Mouse (Mus musculus): ENCODE data around the gene Ak2. TPM values are rescaled to one million over a fixed set of nuclear protein-coding genes. Genes with fewer than 3 reads are reported as not detected.
A peak's percentile ranks its signal among the peaks of the same experiment; 100 is the strongest.

Gene Ak2
- polyA plus RNA-seq, 1 experiment from 2014 or later = 129 TPM

GRCm38 (mm10) chr4:128953851-128954250, 37.9 kb upstream of the Ak2 start:
- 74% methylated on average over 5 of the region's 5 CpGs for WGBS
- ATAC-seq (ENCODE audit: insufficient number of reproducible peaks, insufficient read depth, low FRiP score, low read depth) = no peak
- Histone ChIP-seq H3K27me3 (ENCODE audit: control insufficient read depth, insufficient read depth, low read length) (no peaks in the 10 kb centered on the region), H3K4me2 (ENCODE audit: low read length) (no peak overlapping the region), H3K27ac (replicated peaks in 1 of 2; ENCODE audit: control insufficient read depth in 1 of 2, insufficient read depth in 1 of 2, low read depth in 2 of 2, low read length in 2 of 2) (no peak overlapping the region), H3K9ac (ENCODE audit: low read length) (no peak overlapping the region), H3K4me1 (ENCODE audit: control insufficient read depth in 2 of 2, insufficient read depth in 2 of 2, low read length in 2 of 2) (peaks cover 13 to 16% of the 10 kb centered on the region in 2 experiments), H3K9me3 (ENCODE audit: control insufficient read depth, low read length) (no peaks in the 10 kb centered on the region), H3K36me3 (ENCODE audit: control insufficient read depth, insufficient read depth, low read length) (no peaks in the 10 kb centered on the region), H3K4me3 (ENCODE audit: control insufficient read depth in 1 of 2, insufficient read depth in 1 of 2, low read depth in 1 of 2, low read length in 2 of 2) (no peak overlapping the region)

GRCm38 (mm10) chr4:128957155-128957911, 34.4 kb upstream of the Ak2 start:
- Histone ChIP-seq H3K9ac (ENCODE audit: low read length) (no peak overlapping the region), H3K27ac (replicated peaks in 1 of 2; ENCODE audit: control insufficient read depth in 1 of 2, insufficient read depth in 1 of 2, low read depth in 2 of 2, low read length in 2 of 2) (peak overlapping the region; percentile 65 to 66), H3K9me3 (ENCODE audit: control insufficient read depth, low read length) (no peaks in the 10 kb centered on the region), H3K4me2 (ENCODE audit: low read length) (0 out of 2 replicates have a peak overlapping the region, but pooled peaks have one; percentile 2), H3K36me3 (ENCODE audit: control insufficient read depth, insufficient read depth, low read length) (no peaks in the 10 kb centered on the region), H3K4me3 (ENCODE audit: control insufficient read depth in 1 of 2, insufficient read depth in 1 of 2, low read depth in 1 of 2, low read length in 2 of 2) (no peak overlapping the region), H3K27me3 (ENCODE audit: control insufficient read depth, insufficient read depth, low read length) (peaks cover 10% of the 10 kb centered on the region), H3K4me1 (ENCODE audit: control insufficient read depth in 2 of 2, insufficient read depth in 2 of 2, low read length in 2 of 2) (peaks cover 16 to 19% of the 10 kb centered on the region in 2 experiments)
- 31% methylated on average over 11 of the region's 11 CpGs for WGBS
- peak; percentile 37; the same call in 1 of the 2 replicates for ATAC-seq (ENCODE audit: insufficient number of reproducible peaks, insufficient read depth, low FRiP score, low read depth)

GRCm38 (mm10) chr4:128958156-128958555, 33.6 kb upstream of the Ak2 start:
- peaks cover 18 to 22% of the 10 kb centered on the region in 2 experiments for H3K4me1 ChIP-seq (ENCODE audit: control insufficient read depth in 2 of 2, insufficient read depth in 2 of 2, low read length in 2 of 2)
- H3K9me3 ChIP-seq (ENCODE audit: control insufficient read depth, low read length) = no peaks in the 10 kb centered on the region
- no peaks in the 10 kb centered on the region for H3K36me3 ChIP-seq (ENCODE audit: control insufficient read depth, insufficient read depth, low read length)
- H3K4me3 ChIP-seq (ENCODE audit: control insufficient read depth in 1 of 2, insufficient read depth in 1 of 2, low read depth in 1 of 2, low read length in 2 of 2) = no peak overlapping the region
- no peak overlapping the region for H3K9ac ChIP-seq (ENCODE audit: low read length)
- peaks cover 10% of the 10 kb centered on the region for H3K27me3 ChIP-seq (ENCODE audit: control insufficient read depth, insufficient read depth, low read length)
- H3K4me2 ChIP-seq (ENCODE audit: low read length) = no peak overlapping the region
- no peak for ATAC-seq (ENCODE audit: insufficient number of reproducible peaks, insufficient read depth, low FRiP score, low read depth)
- WGBS = 76% methylated on average over 11 of the region's 11 CpGs
- peak overlapping the region; percentile 65 to 66 for H3K27ac ChIP-seq (replicated peaks in 1 of 2; ENCODE audit: control insufficient read depth in 1 of 2, insufficient read depth in 1 of 2, low read depth in 2 of 2, low read length in 2 of 2)

DNA sequence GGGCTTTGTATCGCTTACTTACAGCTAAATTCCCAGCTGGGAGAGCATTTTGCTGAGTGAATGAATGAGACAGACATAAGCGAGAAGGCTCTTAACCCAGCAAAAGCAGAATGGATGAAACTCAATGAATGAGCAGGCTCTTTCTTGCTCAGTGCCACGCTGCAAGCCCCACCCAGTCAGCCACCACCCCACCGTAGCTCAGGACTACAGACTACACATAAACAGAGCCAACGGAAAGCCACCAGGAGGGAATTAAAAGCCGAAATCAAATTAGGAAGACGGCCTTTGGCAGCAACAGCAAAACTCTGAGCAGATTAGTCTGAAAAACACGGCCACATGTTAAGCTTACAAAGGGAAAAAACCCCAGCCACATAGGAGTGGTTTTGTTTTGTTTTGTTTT, 32.9 kb upstream of the Ak2 start:
- H3K9me3 ChIP-seq (ENCODE audit: control insufficient read depth, low read length) = no peaks in the 10 kb centered on the region
- H3K27me3 ChIP-seq (ENCODE audit: control insufficient read depth, insufficient read depth, low read length) = peaks cover 10% of the 10 kb centered on the region
- WGBS = 68% methylated on average over 8 of the region's 8 CpGs
- no peak overlapping the region for H3K27ac ChIP-seq (replicated peaks in 1 of 2; ENCODE audit: control insufficient read depth in 1 of 2, insufficient read depth in 1 of 2, low read depth in 2 of 2, low read length in 2 of 2)
- ATAC-seq (ENCODE audit: insufficient number of reproducible peaks, insufficient read depth, low FRiP score, low read depth) = no peak
- H3K36me3 ChIP-seq (ENCODE audit: control insufficient read depth, insufficient read depth, low read length) = no peaks in the 10 kb centered on the region
- H3K4me2 ChIP-seq (ENCODE audit: low read length) = no peak overlapping the region
- H3K4me3 ChIP-seq (ENCODE audit: control insufficient read depth in 1 of 2, insufficient read depth in 1 of 2, low read depth in 1 of 2, low read length in 2 of 2) = no peak overlapping the region
- peaks cover 18 to 22% of the 10 kb centered on the region in 2 experiments for H3K4me1 ChIP-seq (ENCODE audit: control insufficient read depth in 2 of 2, insufficient read depth in 2 of 2, low read length in 2 of 2)
- no peak overlapping the region for H3K9ac ChIP-seq (ENCODE audit: low read length)

- Histone ChIP-seq H3K4me3 (ENCODE audit: control insufficient read depth in 1 of 2, insufficient read depth in 1 of 2, low read depth in 1 of 2, low read length in 2 of 2) (no peak overlapping the region), H3K36me3 (ENCODE audit: control insufficient read depth, insufficient read depth, low read length) (no peaks in the 10 kb centered on the region), H3K4me2 (ENCODE audit: low read length) (no peak overlapping the region), H3K27ac (replicated peaks in 1 of 2; ENCODE audit: control insufficient read depth in 1 of 2, insufficient read depth in 1 of 2, low read depth in 2 of 2, low read length in 2 of 2) (no peak overlapping the region), H3K27me3 (ENCODE audit: control insufficient read depth, insufficient read depth, low read length) (peaks cover 18% of the 10 kb centered on the region), H3K4me1 (ENCODE audit: control insufficient read depth in 2 of 2, insufficient read depth in 2 of 2, low read length in 2 of 2) (peaks cover 18 to 22% of the 10 kb centered on the region in 2 experiments), H3K9ac (ENCODE audit: low read length) (no peak overlapping the region), H3K9me3 (ENCODE audit: control insufficient read depth, low read length) (no peaks in the 10 kb centered on the region)
- no peak for ATAC-seq (ENCODE audit: insufficient number of reproducible peaks, insufficient read depth, low FRiP score, low read depth)
- WGBS = 82% methylated on average over 17 of the region's 17 CpGs
Measured at GRCm38 (mm10) chr4:128959676-128960075, 32.1 kb upstream of the Ak2 start.

GRCm38 (mm10) chr4:128961301-128962028, 30.3 kb upstream of the Ak2 start:
- no peak overlapping the region for H3K27ac ChIP-seq (replicated peaks in 1 of 2; ENCODE audit: control insufficient read depth in 1 of 2, insufficient read depth in 1 of 2, low read depth in 2 of 2, low read length in 2 of 2)
- H3K9ac ChIP-seq (ENCODE audit: low read length) = peak overlapping the region; percentile 87
- no peaks in the 10 kb centered on the region for H3K9me3 ChIP-seq (ENCODE audit: control insufficient read depth, low read length)
- no peak for ATAC-seq (ENCODE audit: insufficient number of reproducible peaks, insufficient read depth, low FRiP score, low read depth)
- H3K36me3 ChIP-seq (ENCODE audit: control insufficient read depth, insufficient read depth, low read length) = no peaks in the 10 kb centered on the region
- WGBS = 7% methylated on average over 16 of the region's 16 CpGs
- H3K4me3 ChIP-seq (ENCODE audit: control insufficient read depth in 1 of 2, insufficient read depth in 1 of 2, low read depth in 1 of 2, low read length in 2 of 2) = peak overlapping the region; percentile 72 to 75
- peaks cover 19% of the 10 kb centered on the region for H3K27me3 ChIP-seq (ENCODE audit: control insufficient read depth, insufficient read depth, low read length)
- H3K4me1 ChIP-seq (ENCODE audit: control insufficient read depth in 2 of 2, insufficient read depth in 2 of 2, low read length in 2 of 2) = peaks cover 18 to 22% of the 10 kb centered on the region in 2 experiments
- H3K4me2 ChIP-seq (ENCODE audit: low read length) = peak overlapping the region; percentile 97

GRCm38 (mm10) chr4:128962029-128962925, 29.5 kb upstream of the Ak2 start, which contains the start of gene Azin2:
TSS of gene Azin2 (minus strand) at chr4:128962442.
- Histone ChIP-seq H3K36me3 (ENCODE audit: control insufficient read depth, insufficient read depth, low read length) (no peaks in the 10 kb centered on the region), H3K27me3 (ENCODE audit: control insufficient read depth, insufficient read depth, low read length) (peaks cover 19% of the 10 kb centered on the region), H3K27ac (replicated peaks in 1 of 2; ENCODE audit: control insufficient read depth in 1 of 2, insufficient read depth in 1 of 2, low read depth in 2 of 2, low read length in 2 of 2) (no peak within 1 kb of the TSS), H3K9ac (ENCODE audit: low read length) (peak within 1 kb of the TSS; percentile 87), H3K4me2 (ENCODE audit: low read length) (peak within 1 kb of the TSS; percentile 97), H3K4me3 (ENCODE audit: control insufficient read depth in 1 of 2, insufficient read depth in 1 of 2, low read depth in 1 of 2, low read length in 2 of 2) (peak within 1 kb of the TSS; percentile 72 to 75), H3K9me3 (ENCODE audit: control insufficient read depth, low read length) (no peaks in the 10 kb centered on the region), H3K4me1 (ENCODE audit: control insufficient read depth in 2 of 2, insufficient read depth in 2 of 2, low read length in 2 of 2) (peaks cover 16 to 25% of the 10 kb centered on the region in 2 experiments)
- under 1% methylated on average over 69 of the region's 72 CpGs for whole genome bisulfite sequencing
- ATAC-seq (ENCODE audit: insufficient number of reproducible peaks, insufficient read depth, low FRiP score, low read depth) = peak; percentile 92

Measured in heart, embryonic 14.5 days (tissue).